Mouse (Mus musculus) midbrain, embryonic 12.5 days (tissue): ENCODE data around the gene Retsat. TPM values are rescaled to one million over a fixed set of nuclear protein-coding genes. Genes with fewer than 3 reads are reported as not detected.

Experiments used
- ATAC-seq: fragments of 200-750 bp; cut with Nextera tagmentation; 2 replicates; pipeline ENCODE4 v1.8.0; 2017; ENCODE audit warnings: low read depth, moderate TSS enrichment, moderate library complexity; ENCODE audit not compliant: low FRiP score
- H3K27ac ChIP-seq: fragments of 300-500 bp; sonication (generic); replicated peaks from 2 replicates; pipeline ENCODE4 v1.5.1; 2016; ENCODE audit warnings: mild to moderate bottlenecking
- H3K27me3 ChIP-seq: fragments of 300-500 bp; sonication (generic); 2 replicates; pipeline ENCODE4 v1.6.1; 2016; ENCODE audit warnings: mild to moderate bottlenecking
- H3K36me3 ChIP-seq: fragments of 300-500 bp; sonication (generic); 2 replicates; pipeline ENCODE4 v1.6.1; 2016
- H3K4me1 ChIP-seq: fragments of 300-500 bp; sonication (generic); 2 replicates; pipeline ENCODE4 v1.6.1; 2016
- H3K4me2 ChIP-seq: fragments of 300-500 bp; sonication (generic); replicated peaks from 2 replicates; pipeline ENCODE4 v1.6.1; 2016; ENCODE audit warnings: mild to moderate bottlenecking, moderate library complexity
- H3K4me3 ChIP-seq: fragments of 300-500 bp; sonication (generic); 2 replicates; pipeline ENCODE4 v1.5.1; 2016; ENCODE audit warnings: mild to moderate bottlenecking
- H3K9ac ChIP-seq: fragments of 300-500 bp; sonication (generic); replicated peaks from 2 replicates; pipeline ENCODE4 v1.6.1; 2016; ENCODE audit warnings: mild to moderate bottlenecking, moderate library complexity
- H3K9me3 ChIP-seq: fragments of 300-500 bp; sonication (generic); 2 replicates; pipeline ENCODE4 v1.6.1; 2016; ENCODE audit warnings: mild to moderate bottlenecking
- WGBS: fragments of 180-500 bp; shearing (Covaris S2); methylation state at CpG from one replicate; pipeline ENCODE4 v1.1.7; 2016; 5-methylcytosine and 5-hydroxymethylcytosine counted together
- polyA plus RNA-seq: library from polyadenylated mRNA; unstranded; fragments of >200 nt; fragmentation: Nextera tagmentation; extraction: Ambion mirVana; gene quantifications from 2 replicates; pipeline ENCODE4 v1.2.1, GENCODE M21; 2016

Retsat gene
- polyA plus RNA-seq, 1 experiment from 2014 or later, result 6.9 TPM

GRCm38 (mm10) chr6:72567508-72567907, 30.8 kb upstream of the Retsat start:
- Histone ChIP-seq H3K4me3 (no peak overlapping the region), H3K9ac (no peak overlapping the region), H3K4me2 (no peak overlapping the region), H3K27ac (no peak overlapping the region), H3K27me3 (no peaks in the 10 kb centered on the region), H3K36me3 (peaks cover 8% of the 10 kb centered on the region; the same call in 1 of the 2 replicates), H3K4me1 (0 out of 2 replicates have a peak, but pooled peaks cover 7% of the 10 kb centered on the region), H3K9me3 (no peaks in the 10 kb centered on the region)
- WGBS, result 87% methylated on average over 5 of the region's 5 CpGs
- ATAC-seq, result no peak

- Histone ChIP-seq H3K27me3 (no peaks in the 10 kb centered on the region), H3K36me3 (peaks cover 8% of the 10 kb centered on the region; the same call in 1 of the 2 replicates), H3K27ac (no peak overlapping the region), H3K9me3 (no peaks in the 10 kb centered on the region), H3K4me3 (no peak overlapping the region), H3K4me2 (no peak overlapping the region), H3K4me1 (0 out of 2 replicates have a peak, but pooled peaks cover 7% of the 10 kb centered on the region), H3K9ac (no peak overlapping the region)
- ATAC-seq, result no peak
- 93% methylated on average over 10 of the region's 10 CpGs for WGBS
These were observed 29.5 kb upstream of the Retsat start for GRCm38 (mm10) chr6:72568736-72569135.

GRCm38 (mm10) chr6:72570644-72571397, 27.5 kb upstream of the Retsat start:
- no peaks in the 10 kb centered on the region for H3K27me3 ChIP-seq
- no peak overlapping the region for H3K4me3 ChIP-seq
- H3K9me3 ChIP-seq, result no peaks in the 10 kb centered on the region
- 89% methylated on average over 10 of the region's 10 CpGs for WGBS
- H3K9ac ChIP-seq, result no peak overlapping the region
- no peak for ATAC-seq
- 0 out of 2 replicates have a peak, but pooled peaks cover 3% of the 10 kb centered on the region for H3K4me1 ChIP-seq
- no peak overlapping the region for H3K4me2 ChIP-seq
- H3K36me3 ChIP-seq, result peaks cover 12% of the 10 kb centered on the region; the same call in 1 of the 2 replicates
- no peak overlapping the region for H3K27ac ChIP-seq

GRCm38 (mm10) chr6:72571826-72572225, 26.4 kb upstream of the Retsat start:
- Histone ChIP-seq H3K27me3 (no peaks in the 10 kb centered on the region), H3K9me3 (no peaks in the 10 kb centered on the region), H3K4me3 (no peak overlapping the region), H3K4me1 (no peaks in the 10 kb centered on the region), H3K4me2 (no peak overlapping the region), H3K9ac (no peak overlapping the region), H3K27ac (no peak overlapping the region), H3K36me3 (peaks cover 12% of the 10 kb centered on the region; the same call in 1 of the 2 replicates)
- no peak for ATAC-seq
- 52% methylated on average over 3 of the region's 3 CpGs for whole genome bisulfite sequencing

GRCm38 (mm10) chr6:72576041-72576440, 22.2 kb upstream of the Retsat start:
- ATAC-seq, result no peak
- H3K36me3 ChIP-seq, result peaks cover 16% of the 10 kb centered on the region
- no peak overlapping the region for H3K4me2 ChIP-seq
- no peaks in the 10 kb centered on the region for H3K4me1 ChIP-seq
- H3K27ac ChIP-seq, result no peak overlapping the region
- no peak overlapping the region for H3K4me3 ChIP-seq
- no peaks in the 10 kb centered on the region for H3K9me3 ChIP-seq
- H3K27me3 ChIP-seq, result no peaks in the 10 kb centered on the region
- no peak overlapping the region for H3K9ac ChIP-seq
- 93% methylated on average over 3 of the region's 3 CpGs for WGBS

- H3K27me3 ChIP-seq, result no peaks in the 10 kb centered on the region
- H3K4me2 ChIP-seq, result no peak overlapping the region
- H3K27ac ChIP-seq, result no peak overlapping the region
- H3K36me3 ChIP-seq, result peaks cover 12% of the 10 kb centered on the region
- no peak overlapping the region for H3K9ac ChIP-seq
- 73% methylated on average over 11 of the region's 11 CpGs for WGBS
- H3K4me3 ChIP-seq, result no peak overlapping the region
- no peak for ATAC-seq
- H3K4me1 ChIP-seq, result no peaks in the 10 kb centered on the region
- H3K9me3 ChIP-seq, result no peaks in the 10 kb centered on the region
These were observed 16.5 kb upstream of the Retsat start for GRCm38 (mm10) chr6:72581625-72582382.

GRCm38 (mm10) chr6:72583211-72583839, 14.9 kb upstream of the Retsat start:
- no peaks in the 10 kb centered on the region for H3K27me3 ChIP-seq
- no peak overlapping the region for H3K4me3 ChIP-seq
- H3K4me1 ChIP-seq, result no peaks in the 10 kb centered on the region
- H3K9me3 ChIP-seq, result no peaks in the 10 kb centered on the region
- 86% methylated on average over 4 of the region's 4 CpGs for WGBS
- H3K27ac ChIP-seq, result no peak overlapping the region
- no peak for ATAC-seq
- no peak overlapping the region for H3K9ac ChIP-seq
- H3K36me3 ChIP-seq, result peaks cover 12% of the 10 kb centered on the region; the same call in 1 of the 2 replicates
- H3K4me2 ChIP-seq, result no peak overlapping the region

- no peaks in the 10 kb centered on the region for H3K27me3 ChIP-seq
- no peaks in the 10 kb centered on the region for H3K4me1 ChIP-seq
- no peaks in the 10 kb centered on the region for H3K9me3 ChIP-seq
- peaks cover 5% of the 10 kb centered on the region; the same call in 1 of the 2 replicates for H3K36me3 ChIP-seq
- no peak overlapping the region for H3K4me3 ChIP-seq
- H3K4me2 ChIP-seq, result no peak overlapping the region
- H3K27ac ChIP-seq, result no peak overlapping the region
- 90% methylated on average over 11 of the region's 11 CpGs for WGBS
- H3K9ac ChIP-seq, result no peak overlapping the region
- no peak for ATAC-seq
These were observed 14.1 kb upstream of the Retsat start for GRCm38 (mm10) chr6:72584154-72584553.

- Histone ChIP-seq H3K4me2 (no peak overlapping the region), H3K4me1 (no peaks in the 10 kb centered on the region), H3K4me3 (no peak overlapping the region), H3K27ac (no peak overlapping the region), H3K9me3 (no peaks in the 10 kb centered on the region), H3K27me3 (no peaks in the 10 kb centered on the region), H3K36me3 (no peaks in the 10 kb centered on the region), H3K9ac (no peak overlapping the region)
- 88% methylated on average over 3 of the region's 3 CpGs for WGBS
- ATAC-seq, result no peak
These were observed 11.6 kb upstream of the Retsat start for GRCm38 (mm10) chr6:72586701-72587100.

- H3K4me2 ChIP-seq, result no peak overlapping the region
- H3K36me3 ChIP-seq, result no peaks in the 10 kb centered on the region
- H3K4me3 ChIP-seq, result no peak overlapping the region
- no peak for ATAC-seq
- H3K9ac ChIP-seq, result no peak overlapping the region
- no peak overlapping the region for H3K27ac ChIP-seq
- H3K27me3 ChIP-seq, result no peaks in the 10 kb centered on the region
- H3K9me3 ChIP-seq, result no peaks in the 10 kb centered on the region
- no peaks in the 10 kb centered on the region for H3K4me1 ChIP-seq
These were observed 10.0 kb upstream of the Retsat start for GRCm38 (mm10) chr6:72588307-72588706.

- no peak overlapping the region for H3K4me3 ChIP-seq
- no peak overlapping the region for H3K27ac ChIP-seq
- no peak overlapping the region for H3K4me2 ChIP-seq
- no peak overlapping the region for H3K9ac ChIP-seq
- no peaks in the 10 kb centered on the region for H3K27me3 ChIP-seq
- no peaks in the 10 kb centered on the region for H3K36me3 ChIP-seq
- ATAC-seq, result no peak
- H3K4me1 ChIP-seq, result no peaks in the 10 kb centered on the region
- H3K9me3 ChIP-seq, result no peaks in the 10 kb centered on the region
These were observed 8.2 kb upstream of the Retsat start for GRCm38 (mm10) chr6:72590111-72590510.
